In genomic region chr17:83526091-83526561, GRCm38 (mm10) we compare ENCODE assay signal across 9 mouse cellular contexts. TPM values are rescaled to one million over a fixed set of nuclear protein-coding genes. Genes with fewer than 3 reads are reported as not detected.
A peak's percentile ranks its signal among the peaks of the same experiment; 100 is the strongest.
DNase-seq lines count a peak whose midpoint lies in the region; ATAC-seq and TF ChIP-seq lines count a peak whose summit lies in the region.
"Had no signal": no experiment of that assay in that cellular context is flagged by ENCODE, and none has a peak within 500 bp of the region (broad histone marks: within the 10 kb centered on the region; RNA-seq: fewer than 3 reads in every experiment).

No protein-coding gene starts in this region.

- no peak overlapping the region for H3K4me2 ChIP-seq in heart, embryonic 14.5 days (ENCODE audit: low read length)
- no peak overlapping the region for H3K4me2 ChIP-seq in hindbrain, embryonic 13.5 days
- no peak overlapping the region for H3K4me2 ChIP-seq in midbrain, embryonic 14.5 days (ENCODE audit: low read length)

- no peak for DNase-seq in heart, adult 18-20 months
- no peak for DNase-seq in G1E (ENCODE audit: low spot score)
- DNase-seq in midbrain, embryonic 14.5 days: peak; percentile 42
- DNase-seq in frontal cortex, postnatal 14 days (ENCODE audit: low spot score in 2 of 2): no peak
- DNase-seq in cerebellum, adult 9-10 months: no peak
- no peak for DNase-seq in layer of hippocampus, postnatal 25 days (ENCODE audit: extremely low spot score in 1 of 2, low spot score in 1 of 2)

- H3K27ac ChIP-seq in heart, embryonic 14.5 days (replicated peaks in 1 of 2; ENCODE audit: control insufficient read depth in 1 of 2, insufficient read depth in 1 of 2, low read depth in 2 of 2, low read length in 2 of 2): peak overlapping the region; percentile 11 to 83
- H3K27ac ChIP-seq in hindbrain, embryonic 13.5 days: peak overlapping the region; percentile 58; the same call in 1 of the 2 replicates
- no peak overlapping the region; the same call in 1 of the 2 replicates for H3K27ac ChIP-seq in midbrain, embryonic 14.5 days (replicated peaks; ENCODE audit: low read depth, low read length)

- peaks cover 19 to 26% of the 10 kb centered on the region in 2 experiments for H3K4me1 ChIP-seq in heart, embryonic 14.5 days (ENCODE audit: control insufficient read depth in 2 of 2, insufficient read depth in 2 of 2, low read length in 2 of 2)
- H3K4me1 ChIP-seq in G1E (ENCODE audit: insufficient read depth, low read depth, low read length): peaks cover 58% of the 10 kb centered on the region
- H3K4me1 ChIP-seq in hindbrain, embryonic 13.5 days (replicated peaks): peaks cover 34% of the 10 kb centered on the region
- H3K4me1 ChIP-seq in midbrain, embryonic 14.5 days (ENCODE audit: control insufficient read depth, insufficient read depth, low read length): peaks cover 24% of the 10 kb centered on the region

- no peak overlapping the region for H3K4me3 ChIP-seq in heart, embryonic 14.5 days (ENCODE audit: control insufficient read depth in 1 of 2, insufficient read depth in 1 of 2, low read depth in 1 of 2, low read length in 2 of 2)
- peak overlapping the region; percentile 8; the same call in 1 of the 2 replicates for H3K4me3 ChIP-seq in G1E (ENCODE audit: low read depth, low read length)
- H3K4me3 ChIP-seq in hindbrain, embryonic 13.5 days: no peak overlapping the region
- H3K4me3 ChIP-seq in midbrain, embryonic 14.5 days (replicated peaks; ENCODE audit: low read depth, low read length): no peak overlapping the region

- WGBS in heart, embryonic 14.5 days: 24% methylated on average over 5 of the region's 5 CpGs
- WGBS in hindbrain, embryonic 13.5 days: 4% methylated on average over 5 of the region's 5 CpGs
- WGBS in midbrain, embryonic 14.5 days: 5% methylated on average over 5 of the region's 5 CpGs

- H3K9ac ChIP-seq in heart, embryonic 14.5 days (ENCODE audit: low read length): no peak overlapping the region
- H3K9ac ChIP-seq in hindbrain, embryonic 13.5 days: no peak overlapping the region
- no peak overlapping the region for H3K9ac ChIP-seq in midbrain, embryonic 14.5 days (replicated peaks; ENCODE audit: low read length)

- H3K9me3 ChIP-seq in heart, embryonic 14.5 days (ENCODE audit: control insufficient read depth, low read length): no peaks in the 10 kb centered on the region
- H3K9me3 ChIP-seq in G1E (replicated peaks): no peaks in the 10 kb centered on the region
- no peaks in the 10 kb centered on the region for H3K9me3 ChIP-seq in hindbrain, embryonic 13.5 days
- H3K9me3 ChIP-seq in midbrain, embryonic 14.5 days (ENCODE audit: control insufficient read depth, low read length): no peaks in the 10 kb centered on the region

- no peak for TF ChIP-seq CTCF in G1E (IDR thresholded peaks at IDR 0.05; ENCODE audit: low read depth, low read length)

- H3K36me3 ChIP-seq in heart, embryonic 14.5 days (ENCODE audit: control insufficient read depth, insufficient read depth, low read length): no peaks in the 10 kb centered on the region
- H3K36me3 ChIP-seq in G1E (replicated peaks): no peaks in the 10 kb centered on the region
- no peaks in the 10 kb centered on the region for H3K36me3 ChIP-seq in hindbrain, embryonic 13.5 days
- no peaks in the 10 kb centered on the region for H3K36me3 ChIP-seq in midbrain, embryonic 14.5 days (ENCODE audit: control insufficient read depth, insufficient read depth, low read length)

- ATAC-seq in heart, embryonic 14.5 days (ENCODE audit: insufficient number of reproducible peaks, insufficient read depth, low FRiP score, low read depth): no peak
- ATAC-seq in G1E (ENCODE audit: extremely low read depth, insufficient number of reproducible peaks, low FRiP score, poor library complexity, severe bottlenecking): no peak
- ATAC-seq in hindbrain, embryonic 13.5 days (ENCODE audit: low FRiP score): no peak
- ATAC-seq in midbrain, embryonic 14.5 days (ENCODE audit: low FRiP score, low TSS enrichment): no peak

- no peaks in the 10 kb centered on the region for H3K27me3 ChIP-seq in heart, embryonic 14.5 days (ENCODE audit: control insufficient read depth, insufficient read depth, low read length)
- H3K27me3 ChIP-seq in G1E (ENCODE audit: insufficient read depth, low read length): peaks cover 8% of the 10 kb centered on the region
- H3K27me3 ChIP-seq in hindbrain, embryonic 13.5 days: 0 out of 2 replicates have a peak, but pooled peaks cover 3% of the 10 kb centered on the region
- no peaks in the 10 kb centered on the region for H3K27me3 ChIP-seq in midbrain, embryonic 14.5 days (ENCODE audit: control insufficient read depth, insufficient read depth, low read length)
- H3K27me3 ChIP-seq: CH12.LX had no signal

RNA-seq across cellular contexts. Expression of gene Cox7a2l, which starts 9.0 kb away (rescaled TPM):
- polyA plus RNA-seq in heart, embryonic 14.5 days (2014; fragmentation: Nextera tagmentation; extraction: Ambion mirVana): 251 and 261 TPM in 2 replicates
- 100 to 1,000 TPM; 309 to 336 TPM for total RNA-seq in heart, adult 18-20 months (2021)
- total RNA-seq in G1E (2014; fragmentation: Nextera tagmentation) (122 and 140 TPM in 2 replicates), G1E (2017) (209 and 238 TPM in 2 replicates)
- polyA plus RNA-seq in G1E (2012): 13.6 and 41.3 TPM in 2 replicates
- 188 and 192 TPM in 2 replicates for polyA plus RNA-seq in hindbrain, embryonic 13.5 days (2015; fragmentation: Nextera tagmentation; extraction: Ambion mirVana)
- 196 and 203 TPM in 2 replicates for polyA plus RNA-seq in midbrain, embryonic 14.5 days (2014; fragmentation: Nextera tagmentation; extraction: Ambion mirVana)
- total RNA-seq in layer of hippocampus, postnatal 25 days (2021): 100 to 1,000 TPM; 178 to 199 TPM
